Mouse (Mus musculus): ENCODE measurements at regions not wholly inside any gene's neighbourhood (a gene's known extent, or its start where the extent isn't known, plus 50 kb on each side); places are given as distances from the start of the nearest gene placed in this dataset.

DNA sequence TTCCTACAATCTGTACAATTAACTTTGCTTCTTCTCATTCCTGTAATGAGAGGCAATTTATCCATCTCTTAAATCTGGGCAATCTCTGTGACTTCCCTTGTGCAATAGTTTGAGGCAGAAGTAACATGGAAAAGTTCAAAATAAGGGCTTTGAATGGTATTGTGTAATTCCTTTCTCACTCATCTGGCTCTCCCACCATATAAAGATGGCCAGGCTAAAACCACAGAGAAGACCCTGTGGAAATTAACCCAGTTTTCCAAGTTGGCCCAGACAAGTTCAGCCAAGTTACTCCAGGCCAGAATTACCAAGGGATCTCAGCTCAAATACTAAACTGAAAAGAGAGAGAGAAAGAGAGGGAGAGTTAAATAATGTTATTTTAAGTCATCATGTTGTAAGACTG lies 81.0 kb upstream of the Klf3 start:
- TF ChIP-seq GATA1 (IDR thresholded peaks at IDR 0.05; ENCODE audit: low read length) (no peak), TAL1 (IDR thresholded peaks at IDR 0.05; ENCODE audit: low read length) (no peak)

Measured in erythroblast, embryonic 14.5 days (primary cell).